8 mouse cellular contexts compared by ENCODE assay signal in genomic region chr15:56764957-56765482, GRCm38 (mm10).
A peak's percentile ranks its signal among the peaks of the same experiment; 100 is the strongest.
DNase-seq lines count a peak whose midpoint lies in the region; ATAC-seq and TF ChIP-seq lines count a peak whose summit lies in the region.

No protein-coding gene starts in this region.

- no peaks in the 10 kb centered on the region for H3K4me1 ChIP-seq in lung, embryonic 14.5 days (ENCODE audit: insufficient read depth)
- H3K4me1 ChIP-seq in hindbrain, embryonic 11.5 days (replicated peaks; ENCODE audit: control insufficient read depth, insufficient read depth, low read length) = no peaks in the 10 kb centered on the region
- peaks cover 9% of the 10 kb centered on the region for H3K4me1 ChIP-seq in limb, embryonic 13.5 days
- H3K4me1 ChIP-seq in cerebellum, adult 2 months (ENCODE audit: control insufficient read depth, insufficient read depth, low read length) = no peaks in the 10 kb centered on the region
- peaks cover 10% of the 10 kb centered on the region for H3K4me1 ChIP-seq in forebrain, embryonic 10.5 days

- H3K27me3 ChIP-seq in lung, embryonic 14.5 days (ENCODE audit: insufficient read depth, low read length) = no peaks in the 10 kb centered on the region
- H3K27me3 ChIP-seq in hindbrain, embryonic 11.5 days (ENCODE audit: control insufficient read depth, insufficient read depth, low read length) = no peaks in the 10 kb centered on the region
- H3K27me3 ChIP-seq in limb, embryonic 13.5 days = no peaks in the 10 kb centered on the region
- H3K27me3 ChIP-seq in cerebellum, adult 2 months (ENCODE audit: control insufficient read depth, insufficient read depth, low read length) = no peaks in the 10 kb centered on the region
- no peaks in the 10 kb centered on the region for H3K27me3 ChIP-seq in forebrain, embryonic 10.5 days (ENCODE audit: poor library complexity, severe bottlenecking)

- no peak overlapping the region for H3K27ac ChIP-seq in lung, embryonic 14.5 days (ENCODE audit: low read depth)
- H3K27ac ChIP-seq in hindbrain, embryonic 11.5 days (ENCODE audit: low read depth, low read length) = no peak overlapping the region
- H3K27ac ChIP-seq in limb, embryonic 13.5 days = no peak overlapping the region
- no peak overlapping the region for H3K27ac ChIP-seq in cerebellum, adult 2 months (ENCODE audit: insufficient read depth, low read length)
- H3K27ac ChIP-seq in layer of hippocampus, adult 2 months = no peak overlapping the region
- H3K27ac ChIP-seq in forebrain, embryonic 10.5 days = no peak overlapping the region

- H3K9ac ChIP-seq in lung, embryonic 14.5 days = no peak overlapping the region
- no peak overlapping the region for H3K9ac ChIP-seq in hindbrain, embryonic 11.5 days (ENCODE audit: low read depth, low read length)
- H3K9ac ChIP-seq in limb, embryonic 13.5 days = no peak overlapping the region

- no peak for TF ChIP-seq POLR2A in cerebellum, adult 2 months (IDR thresholded peaks at IDR 0.05; ENCODE audit: borderline replicate concordance, insufficient read depth, low read length)

- no peak for DNase-seq in lung, embryonic 14.5 days
- no peak for DNase-seq in lung, postnatal 25 days (ENCODE audit: low spot score)
- peak; percentile 73 for DNase-seq in fibroblast of lung, adult 2 months (ENCODE audit: low read depth)
- DNase-seq in hindbrain, embryonic 11.5 days (ENCODE audit: low spot score) = peak; percentile 16
- no peak for DNase-seq in cerebellum, adult 2 months
- no peak for DNase-seq in layer of hippocampus, adult 2 months (ENCODE audit: low spot score in 2 of 2)
- no peak for DNase-seq in forebrain, embryonic 10.5 days (ENCODE audit: extremely low spot score, low spot score)

- H3K4me2 ChIP-seq in lung, embryonic 14.5 days = no peak overlapping the region
- no peak overlapping the region for H3K4me2 ChIP-seq in hindbrain, embryonic 11.5 days (replicated peaks; ENCODE audit: low read depth, low read length)
- peak overlapping the region; percentile 38 for H3K4me2 ChIP-seq in limb, embryonic 13.5 days (replicated peaks)

- no peak overlapping the region for H3K4me3 ChIP-seq in lung, embryonic 14.5 days (ENCODE audit: low read depth, low read length)
- H3K4me3 ChIP-seq in hindbrain, embryonic 11.5 days (ENCODE audit: low read depth, low read length) = no peak overlapping the region
- no peak overlapping the region for H3K4me3 ChIP-seq in limb, embryonic 13.5 days
- no peak overlapping the region for H3K4me3 ChIP-seq in cerebellum, adult 2 months (replicated peaks; ENCODE audit: insufficient read depth, low read depth, low read length)
- H3K4me3 ChIP-seq in layer of hippocampus, adult 2 months = no peak overlapping the region
- H3K4me3 ChIP-seq in forebrain, embryonic 10.5 days = no peak overlapping the region

- no peaks in the 10 kb centered on the region for H3K36me3 ChIP-seq in lung, embryonic 14.5 days (ENCODE audit: insufficient read depth)
- no peaks in the 10 kb centered on the region for H3K36me3 ChIP-seq in hindbrain, embryonic 11.5 days (ENCODE audit: control insufficient read depth, insufficient read depth, low read length)
- H3K36me3 ChIP-seq in limb, embryonic 13.5 days = no peaks in the 10 kb centered on the region
- no peaks in the 10 kb centered on the region for H3K36me3 ChIP-seq in forebrain, embryonic 10.5 days (replicated peaks)

- no peaks in the 10 kb centered on the region for H3K9me3 ChIP-seq in lung, embryonic 14.5 days (ENCODE audit: low read depth, low read length)
- no peaks in the 10 kb centered on the region for H3K9me3 ChIP-seq in hindbrain, embryonic 11.5 days (ENCODE audit: control insufficient read depth, low read length)
- no peaks in the 10 kb centered on the region for H3K9me3 ChIP-seq in limb, embryonic 13.5 days
- H3K9me3 ChIP-seq in forebrain, embryonic 10.5 days = no peaks in the 10 kb centered on the region

- WGBS in lung, embryonic 14.5 days = 28% methylated on average over 9 of the region's 9 CpGs
- 28% methylated on average over 9 of the region's 9 CpGs for WGBS in hindbrain, embryonic 11.5 days
- 16% methylated on average over 9 of the region's 9 CpGs for WGBS in limb, embryonic 13.5 days
- 20% methylated on average over 9 of the region's 9 CpGs for WGBS in cerebellum, adult 2 months
- WGBS in forebrain, embryonic 10.5 days = 42% methylated on average over 9 of the region's 9 CpGs

- ATAC-seq in lung, embryonic 14.5 days (ENCODE audit: insufficient read depth) = peak; percentile 65; the same call in 1 of the 2 replicates
- peak; percentile 59 for ATAC-seq in hindbrain, embryonic 11.5 days (ENCODE audit: low FRiP score)
- peak; percentile 87 for ATAC-seq in limb, embryonic 13.5 days (ENCODE audit: low FRiP score, low read depth)

- TF ChIP-seq CTCF in lung, embryonic 14.5 days (IDR thresholded peaks at IDR 0.05; ENCODE audit: low read depth) = no peak
- TF ChIP-seq CTCF in cerebellum, adult 2 months (IDR thresholded peaks at IDR 0.05; ENCODE audit: borderline replicate concordance, insufficient read depth, low read depth, low read length) = no peak
- no peak for TF ChIP-seq CTCF in layer of hippocampus, adult 2 months (conservative IDR thresholded peaks at IDR 0.05)

Comparison
In these comparisons a context has a peak if more than half of its experiments do, and no peak if none do; other contexts are left out.
1. DNase-seq: peak in fibroblast of lung, adult 2 months (single experiment) and hindbrain, embryonic 11.5 days (single experiment); none in lung, embryonic 14.5 days (single experiment), lung, postnatal 25 days (single experiment), cerebellum, adult 2 months (0 of 2), layer of hippocampus, adult 2 months (0 of 2) and forebrain, embryonic 10.5 days (single experiment).
2. Peak in every context shown above with its lines, with median percentiles within 50 percentile points of each other: ATAC-seq.